In the genomic region with DNA sequence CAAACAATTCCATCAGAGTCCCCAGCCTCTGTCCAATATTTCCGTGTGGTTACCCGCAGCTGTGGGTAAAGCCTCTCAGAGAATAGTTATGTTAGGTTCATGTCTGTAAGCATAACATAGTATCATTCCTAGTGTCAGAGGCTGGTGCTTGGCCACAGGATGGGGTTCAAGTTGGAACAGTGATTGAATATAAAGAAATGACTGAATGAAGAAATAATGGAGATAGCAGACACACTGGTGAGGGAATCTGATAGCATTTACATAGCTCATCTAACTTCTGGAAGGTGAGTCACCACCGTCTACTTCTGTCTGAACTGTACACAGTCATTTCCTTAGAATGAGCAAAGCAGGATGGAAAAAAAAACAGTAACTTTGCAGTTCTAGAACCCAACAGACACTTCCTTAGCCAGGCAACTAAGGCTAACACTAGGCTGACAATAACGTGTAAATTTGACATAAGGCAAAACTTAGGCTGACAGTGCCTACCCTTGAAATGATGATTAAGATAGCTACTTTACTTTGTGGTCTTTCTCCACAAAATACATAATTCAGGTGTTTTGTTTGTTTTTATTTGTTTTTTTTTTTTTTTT, we compare ENCODE assay signal across 20 mouse cellular contexts. TPM values are rescaled to one million over a fixed set of nuclear protein-coding genes. Genes with fewer than 3 reads are reported as not detected.
"Had no signal": no experiment of that assay in that cellular context is flagged by ENCODE, and none has a peak within 500 bp of the region (broad histone marks: within the 10 kb centered on the region; RNA-seq: fewer than 3 reads in every experiment).

No protein-coding gene starts in this region.

- H3K4me1 ChIP-seq: midbrain, embryonic 10.5 days; midbrain, embryonic 12.5 days; neural tube, embryonic 13.5 days; neural tube, embryonic 15.5 days had no signal

- H3K4me3 ChIP-seq: midbrain, embryonic 10.5 days; midbrain, embryonic 12.5 days; myocyte; neural tube, embryonic 13.5 days; neural tube, embryonic 15.5 days had no signal

- DNase-seq: lung, adult 18-20 months; lung, embryonic 14.5 days; lung, postnatal 10 days; lung, postnatal 4 days; midbrain, embryonic 14.5 days; retina, postnatal 1 day; right cerebral cortex, adult 18-20 months; right cerebral cortex, postnatal 25 days; right cerebral cortex, postnatal 4 days; spleen, adult 18-20 months; thymus, adult 18-20 months; thymus, postnatal 14 days; thymus, postnatal 36 days had no signal

- H3K27ac ChIP-seq: midbrain, embryonic 10.5 days; midbrain, embryonic 12.5 days; neural tube, embryonic 13.5 days; neural tube, embryonic 15.5 days had no signal

RNA-seq across cellular contexts. Expression of gene Lin7a, which starts 40.0 kb away (rescaled TPM):
- total RNA-seq: megakaryocyte, adult 5-6 weeks; megakaryocyte-erythroid progenitor cell, adult 5-6 weeks had no signal
